Mouse (Mus musculus): ENCODE data around the gene Gm10645.

Gene Gm10645

GRCm38 (mm10) chr8:83159615-83160014, 6.4 kb downstream of the Gm10645 start:
- H3K4me1 ChIP-seq (replicated peaks; ENCODE audit: low read depth, low read length): peaks cover 89% of the 10 kb centered on the region
- H3K27me3 ChIP-seq (ENCODE audit: insufficient read depth, low read length): no peaks in the 10 kb centered on the region
- TF ChIP-seq POU5F1 (IDR thresholded peaks at IDR 0.05; ENCODE audit: borderline replicate concordance, low read length): no peak
- no peak for TF ChIP-seq NANOG (IDR thresholded peaks at IDR 0.05; ENCODE audit: borderline replicate concordance, low read length)
- no peak for TF ChIP-seq CTCF (conservative IDR thresholded peaks at IDR 0.05; ENCODE audit: low read length)
- H3K36me3 ChIP-seq (ENCODE audit: insufficient read depth, low read length): no peaks in the 10 kb centered on the region
- H3K4me3 ChIP-seq (replicated peaks; ENCODE audit: low read length): no peak overlapping the region
- H3K9me3 ChIP-seq (ENCODE audit: low read length): no peaks in the 10 kb centered on the region

- H3K27me3 ChIP-seq (ENCODE audit: insufficient read depth, low read length): no peaks in the 10 kb centered on the region
- no peaks in the 10 kb centered on the region for H3K9me3 ChIP-seq (ENCODE audit: low read length)
- H3K4me1 ChIP-seq (replicated peaks; ENCODE audit: low read depth, low read length): peaks cover 83% of the 10 kb centered on the region
- no peaks in the 10 kb centered on the region for H3K36me3 ChIP-seq (ENCODE audit: insufficient read depth, low read length)
- H3K4me3 ChIP-seq (replicated peaks; ENCODE audit: low read length): no peak overlapping the region
- no peak for TF ChIP-seq POU5F1 (IDR thresholded peaks at IDR 0.05; ENCODE audit: borderline replicate concordance, low read length)
- no peak for TF ChIP-seq CTCF (conservative IDR thresholded peaks at IDR 0.05; ENCODE audit: low read length)
- TF ChIP-seq NANOG (IDR thresholded peaks at IDR 0.05; ENCODE audit: borderline replicate concordance, low read length): no peak
Observed at GRCm38 (mm10) chr8:83158971-83159370, 7.0 kb downstream of the Gm10645 start.

- TF ChIP-seq NANOG (IDR thresholded peaks at IDR 0.05; ENCODE audit: borderline replicate concordance, low read length) (no peak), CTCF (conservative IDR thresholded peaks at IDR 0.05; ENCODE audit: low read length) (no peak), POU5F1 (IDR thresholded peaks at IDR 0.05; ENCODE audit: borderline replicate concordance, low read length) (no peak)
- peaks cover 65% of the 10 kb centered on the region for H3K4me1 ChIP-seq (replicated peaks; ENCODE audit: low read depth, low read length)
- no peaks in the 10 kb centered on the region for H3K36me3 ChIP-seq (ENCODE audit: insufficient read depth, low read length)
- peaks cover 4% of the 10 kb centered on the region; the same call in 1 of the 2 replicates for H3K9me3 ChIP-seq (ENCODE audit: low read length)
- no peaks in the 10 kb centered on the region for H3K27me3 ChIP-seq (ENCODE audit: insufficient read depth, low read length)
- no peak overlapping the region for H3K4me3 ChIP-seq (replicated peaks; ENCODE audit: low read length)
Observed at GRCm38 (mm10) chr8:83155110-83155509, 10.9 kb downstream of the Gm10645 start.

GRCm38 (mm10) chr8:83152470-83152869, 13.5 kb downstream of the Gm10645 start:
- Histone ChIP-seq H3K4me3 (replicated peaks; ENCODE audit: low read length) (no peak overlapping the region), H3K36me3 (ENCODE audit: insufficient read depth, low read length) (no peaks in the 10 kb centered on the region), H3K27me3 (ENCODE audit: insufficient read depth, low read length) (no peaks in the 10 kb centered on the region), H3K9me3 (ENCODE audit: low read length) (peaks cover 4% of the 10 kb centered on the region; the same call in 1 of the 2 replicates), H3K4me1 (replicated peaks; ENCODE audit: low read depth, low read length) (peaks cover 42% of the 10 kb centered on the region)
- TF ChIP-seq CTCF (conservative IDR thresholded peaks at IDR 0.05; ENCODE audit: low read length) (no peak), NANOG (IDR thresholded peaks at IDR 0.05; ENCODE audit: borderline replicate concordance, low read length) (no peak)

GRCm38 (mm10) chr8:83152055-83152454, 13.9 kb downstream of the Gm10645 start:
- Histone ChIP-seq H3K9me3 (ENCODE audit: low read length) (peaks cover 4% of the 10 kb centered on the region; the same call in 1 of the 2 replicates), H3K4me1 (replicated peaks; ENCODE audit: low read depth, low read length) (peaks cover 39% of the 10 kb centered on the region), H3K4me3 (replicated peaks; ENCODE audit: low read length) (no peak overlapping the region), H3K27me3 (ENCODE audit: insufficient read depth, low read length) (no peaks in the 10 kb centered on the region), H3K36me3 (ENCODE audit: insufficient read depth, low read length) (no peaks in the 10 kb centered on the region)
- no peak for TF ChIP-seq POU5F1 (IDR thresholded peaks at IDR 0.05; ENCODE audit: borderline replicate concordance, low read length)
- TF ChIP-seq NANOG (IDR thresholded peaks at IDR 0.05; ENCODE audit: borderline replicate concordance, low read length): no peak
- no peak for TF ChIP-seq CTCF (conservative IDR thresholded peaks at IDR 0.05; ENCODE audit: low read length)

GRCm38 (mm10) chr8:83149124-83149523, 16.8 kb downstream of the Gm10645 start:
- H3K9me3 ChIP-seq (ENCODE audit: low read length): peaks cover 4% of the 10 kb centered on the region; the same call in 1 of the 2 replicates
- peaks cover 19% of the 10 kb centered on the region for H3K4me1 ChIP-seq (replicated peaks; ENCODE audit: low read depth, low read length)
- no peak overlapping the region for H3K4me3 ChIP-seq (replicated peaks; ENCODE audit: low read length)
- no peak for TF ChIP-seq NANOG (IDR thresholded peaks at IDR 0.05; ENCODE audit: borderline replicate concordance, low read length)
- TF ChIP-seq POU5F1 (IDR thresholded peaks at IDR 0.05; ENCODE audit: borderline replicate concordance, low read length): no peak
- no peak for TF ChIP-seq CTCF (conservative IDR thresholded peaks at IDR 0.05; ENCODE audit: low read length)
- H3K36me3 ChIP-seq (ENCODE audit: insufficient read depth, low read length): no peaks in the 10 kb centered on the region
- H3K27me3 ChIP-seq (ENCODE audit: insufficient read depth, low read length): no peaks in the 10 kb centered on the region

GRCm38 (mm10) chr8:83145421-83145820, 20.5 kb downstream of the Gm10645 start:
- Histone ChIP-seq H3K4me1 (replicated peaks; ENCODE audit: low read depth, low read length) (no peaks in the 10 kb centered on the region), H3K27me3 (ENCODE audit: insufficient read depth, low read length) (no peaks in the 10 kb centered on the region)
- no peak for TF ChIP-seq POU5F1 (IDR thresholded peaks at IDR 0.05; ENCODE audit: borderline replicate concordance, low read length)
- TF ChIP-seq CTCF (conservative IDR thresholded peaks at IDR 0.05; ENCODE audit: low read length): no peak
- TF ChIP-seq NANOG (IDR thresholded peaks at IDR 0.05; ENCODE audit: borderline replicate concordance, low read length): no peak

GRCm38 (mm10) chr8:83144601-83145000, 21.4 kb downstream of the Gm10645 start:
- Histone ChIP-seq H3K4me3 (replicated peaks; ENCODE audit: low read length) (no peak overlapping the region), H3K4me1 (replicated peaks; ENCODE audit: low read depth, low read length) (no peaks in the 10 kb centered on the region), H3K9me3 (ENCODE audit: low read length) (no peaks in the 10 kb centered on the region), H3K27me3 (ENCODE audit: insufficient read depth, low read length) (no peaks in the 10 kb centered on the region), H3K36me3 (ENCODE audit: insufficient read depth, low read length) (no peaks in the 10 kb centered on the region)
- TF ChIP-seq NANOG (IDR thresholded peaks at IDR 0.05; ENCODE audit: borderline replicate concordance, low read length): no peak
- TF ChIP-seq CTCF (conservative IDR thresholded peaks at IDR 0.05; ENCODE audit: low read length): no peak
- TF ChIP-seq POU5F1 (IDR thresholded peaks at IDR 0.05; ENCODE audit: borderline replicate concordance, low read length): no peak

More at GRCm38 (mm10) chr8:83145421-83145820, 20.5 kb downstream of the Gm10645 start:
- Histone ChIP-seq H3K36me3 (ENCODE audit: insufficient read depth, low read length) (no peaks in the 10 kb centered on the region), H3K4me3 (replicated peaks; ENCODE audit: low read length) (no peak overlapping the region), H3K9me3 (ENCODE audit: low read length) (no peaks in the 10 kb centered on the region)

GRCm38 (mm10) chr8:83141358-83141757, 24.6 kb downstream of the Gm10645 start:
- Histone ChIP-seq H3K27me3 (ENCODE audit: insufficient read depth, low read length) (no peaks in the 10 kb centered on the region), H3K36me3 (ENCODE audit: insufficient read depth, low read length) (no peaks in the 10 kb centered on the region), H3K4me1 (replicated peaks; ENCODE audit: low read depth, low read length) (no peaks in the 10 kb centered on the region), H3K4me3 (replicated peaks; ENCODE audit: low read length) (no peak overlapping the region), H3K9me3 (ENCODE audit: low read length) (no peaks in the 10 kb centered on the region)
- TF ChIP-seq NANOG (IDR thresholded peaks at IDR 0.05; ENCODE audit: borderline replicate concordance, low read length) (no peak), CTCF (conservative IDR thresholded peaks at IDR 0.05; ENCODE audit: low read length) (no peak), POU5F1 (IDR thresholded peaks at IDR 0.05; ENCODE audit: borderline replicate concordance, low read length) (no peak)
